Mouse (Mus musculus) liver, postnatal 0 days (tissue): ENCODE results near the gene Dock10.

Experiments
- CTCF ChIP-seq: sonication (generic); IDR thresholded peaks from 2 replicates; pipeline ENCODE4 v1.5.1; 2016; ENCODE audit warnings: antibody characterized with exemption, low read depth
- EP300 ChIP-seq: IDR thresholded peaks from 2 replicates; pipeline ENCODE4 v1.6.1; 2016; ENCODE audit warnings: antibody characterized with exemption, low read depth, mild to moderate bottlenecking

DNA sequence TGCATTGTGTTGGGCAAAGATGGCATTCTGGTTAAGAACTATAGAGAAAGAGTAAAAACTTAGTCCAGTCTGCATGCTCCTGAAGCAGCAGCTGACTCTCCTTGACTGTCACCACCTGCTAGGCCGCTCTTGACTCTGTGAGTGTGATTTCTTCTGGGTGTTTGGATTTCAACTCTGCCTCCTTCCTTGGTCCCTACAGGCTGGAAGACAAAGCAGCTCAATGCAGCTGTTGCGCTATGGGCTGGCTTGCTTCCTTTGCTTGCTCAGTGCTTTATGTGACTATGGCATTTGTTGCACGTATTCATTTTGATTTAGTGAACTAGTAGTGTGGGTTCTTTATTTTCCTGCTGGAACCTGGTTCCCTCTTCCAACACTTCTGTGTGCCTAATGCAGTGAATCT is 43.7 kb upstream of the Dock10 start:
- TF ChIP-seq EP300 (no peak), CTCF (no peak)
